Mouse (Mus musculus) limb, embryonic 15.5 days (tissue): ENCODE measurements around the gene Tpk1. TPM values are rescaled to one million over a fixed set of nuclear protein-coding genes. Genes with fewer than 3 reads are reported as not detected.

Source experiments
- ATAC-seq: fragments of 200-750 bp; cut with Nextera tagmentation; 2 replicates; pipeline ENCODE4 v1.8.0; 2017; ENCODE audit warnings: low read depth, moderate TSS enrichment; ENCODE audit not compliant: insufficient number of reproducible peaks, low FRiP score, low TSS enrichment
- H3K27ac ChIP-seq: fragments of 300-500 bp; sonication (generic); 2 replicates; pipeline ENCODE4 v1.5.1; 2015; ENCODE audit warnings: moderate library complexity, mild to moderate bottlenecking, inconsistent platforms
- H3K27me3 ChIP-seq: fragments of 300-500 bp; sonication (generic); 2 replicates; pipeline ENCODE4 v1.6.1; 2015; ENCODE audit warnings: inconsistent platforms
- H3K36me3 ChIP-seq: fragments of 300-500 bp; sonication (generic); 2 replicates; pipeline ENCODE4 v1.6.1; 2015; ENCODE audit warnings: inconsistent platforms
- H3K4me1 ChIP-seq: fragments of 300-500 bp; sonication (generic); 2 replicates; pipeline ENCODE4 v1.6.1; 2015; ENCODE audit warnings: inconsistent platforms
- H3K4me2 ChIP-seq: fragments of 300-500 bp; sonication (generic); 2 replicates; pipeline ENCODE4 v1.6.1; 2015; ENCODE audit warnings: mild to moderate bottlenecking, inconsistent platforms
- H3K4me3 ChIP-seq: fragments of 300-500 bp; sonication (generic); 2 replicates; pipeline ENCODE4 v1.5.1; 2015; ENCODE audit warnings: mild to moderate bottlenecking, inconsistent platforms
- H3K9ac ChIP-seq: fragments of 300-500 bp; sonication (generic); 2 replicates; pipeline ENCODE4 v1.6.1; 2015; ENCODE audit warnings: inconsistent platforms
- H3K9me3 ChIP-seq: fragments of 300-500 bp; sonication (generic); 2 replicates; pipeline ENCODE4 v1.6.1; 2016; ENCODE audit warnings: inconsistent platforms
- WGBS: fragments of 180-500 bp; shearing (Covaris S2); methylation state at CpG from one replicate; pipeline ENCODE4 v1.1.7; 2015; 5-methylcytosine and 5-hydroxymethylcytosine counted together
- polyA plus RNA-seq: library from polyadenylated mRNA; unstranded; fragments of >200 nt; fragmentation: Nextera tagmentation; extraction: Ambion mirVana; gene quantifications from 2 replicates; pipeline ENCODE4 v1.2.1, GENCODE M21; 2015

The Tpk1 gene
- polyA plus RNA-seq, 1 experiment from 2014 or later = 9.2 TPM

GRCm38 (mm10) chr6:43462189-43462848 lies 203.8 kb downstream of the Tpk1 start:
- no peaks in the 10 kb centered on the region for H3K27me3 ChIP-seq
- H3K27ac ChIP-seq = no peak overlapping the region
- no peak overlapping the region for H3K9ac ChIP-seq
- no peak overlapping the region for H3K4me2 ChIP-seq
- no peaks in the 10 kb centered on the region for H3K36me3 ChIP-seq
- no peaks in the 10 kb centered on the region for H3K4me1 ChIP-seq
- no peaks in the 10 kb centered on the region for H3K9me3 ChIP-seq
- no peak overlapping the region for H3K4me3 ChIP-seq
- ATAC-seq = no peak
- WGBS = 76% methylated on average over 2 of the region's 2 CpGs

- H3K4me1 ChIP-seq = no peaks in the 10 kb centered on the region
- H3K27me3 ChIP-seq = no peaks in the 10 kb centered on the region
- no peaks in the 10 kb centered on the region for H3K36me3 ChIP-seq
- no peak overlapping the region for H3K4me3 ChIP-seq
- no peak overlapping the region for H3K9ac ChIP-seq
- H3K27ac ChIP-seq = no peak overlapping the region
- no peaks in the 10 kb centered on the region for H3K9me3 ChIP-seq
- no peak for ATAC-seq
- 58% methylated on average over 2 of the region's 2 CpGs for WGBS
- H3K4me2 ChIP-seq = no peak overlapping the region
Measured at GRCm38 (mm10) chr6:43459082-43459481, 207.0 kb downstream of the Tpk1 start.

- Histone ChIP-seq H3K36me3 (no peaks in the 10 kb centered on the region), H3K4me2 (no peak overlapping the region), H3K4me3 (no peak overlapping the region), H3K4me1 (no peaks in the 10 kb centered on the region), H3K9me3 (no peaks in the 10 kb centered on the region), H3K27ac (no peak overlapping the region), H3K9ac (no peak overlapping the region), H3K27me3 (no peaks in the 10 kb centered on the region)
- no peak for ATAC-seq
- 79% methylated on average over 2 of the region's 2 CpGs for WGBS
Measured at GRCm38 (mm10) chr6:43457989-43458388, 208.1 kb downstream of the Tpk1 start.

GRCm38 (mm10) chr6:43449498-43449897 lies 216.6 kb downstream of the Tpk1 start:
- Histone ChIP-seq H3K9ac (no peak overlapping the region), H3K27ac (no peak overlapping the region), H3K4me3 (no peak overlapping the region), H3K4me1 (no peaks in the 10 kb centered on the region), H3K27me3 (no peaks in the 10 kb centered on the region), H3K9me3 (no peaks in the 10 kb centered on the region), H3K36me3 (no peaks in the 10 kb centered on the region), H3K4me2 (no peak overlapping the region)
- ATAC-seq = no peak
- WGBS = 64% methylated on average over 2 of the region's 2 CpGs

GRCm38 (mm10) chr6:43445856-43446255 lies 220.2 kb downstream of the Tpk1 start:
- ATAC-seq = no peak
- no peak overlapping the region for H3K4me3 ChIP-seq
- no peak overlapping the region for H3K4me2 ChIP-seq
- H3K9ac ChIP-seq = no peak overlapping the region
- no peaks in the 10 kb centered on the region for H3K36me3 ChIP-seq
- WGBS = 92% methylated on average over 2 of the region's 2 CpGs
- H3K9me3 ChIP-seq = no peaks in the 10 kb centered on the region
- H3K27me3 ChIP-seq = no peaks in the 10 kb centered on the region
- H3K4me1 ChIP-seq = no peaks in the 10 kb centered on the region
- no peak overlapping the region for H3K27ac ChIP-seq

- ATAC-seq = no peak
- Histone ChIP-seq H3K4me2 (no peak overlapping the region), H3K36me3 (no peaks in the 10 kb centered on the region), H3K9me3 (no peaks in the 10 kb centered on the region), H3K4me3 (no peak overlapping the region), H3K27ac (no peak overlapping the region), H3K27me3 (no peaks in the 10 kb centered on the region), H3K9ac (no peak overlapping the region), H3K4me1 (no peaks in the 10 kb centered on the region)
- WGBS = 86% methylated on average over 3 of the region's 3 CpGs
Measured at GRCm38 (mm10) chr6:43442191-43442590, 223.9 kb downstream of the Tpk1 start.

- H3K9me3 ChIP-seq = no peaks in the 10 kb centered on the region
- H3K27ac ChIP-seq = no peak overlapping the region
- WGBS = 70% methylated on average over 2 of the region's 2 CpGs
- no peaks in the 10 kb centered on the region for H3K36me3 ChIP-seq
- no peak overlapping the region for H3K4me2 ChIP-seq
- no peak for ATAC-seq
- H3K4me1 ChIP-seq = no peaks in the 10 kb centered on the region
- no peaks in the 10 kb centered on the region for H3K27me3 ChIP-seq
- H3K4me3 ChIP-seq = no peak overlapping the region
- no peak overlapping the region for H3K9ac ChIP-seq
Measured at GRCm38 (mm10) chr6:43435987-43436541, 230.0 kb downstream of the Tpk1 start.

GRCm38 (mm10) chr6:43434365-43434764 lies 231.7 kb downstream of the Tpk1 start:
- ATAC-seq = no peak
- no peak overlapping the region for H3K4me3 ChIP-seq
- H3K27ac ChIP-seq = no peak overlapping the region
- H3K27me3 ChIP-seq = no peaks in the 10 kb centered on the region
- no peaks in the 10 kb centered on the region for H3K9me3 ChIP-seq
- H3K36me3 ChIP-seq = no peaks in the 10 kb centered on the region
- WGBS = 91% methylated on average over 1 of the region's 1 CpGs
- H3K9ac ChIP-seq = no peak overlapping the region
- H3K4me2 ChIP-seq = no peak overlapping the region
- no peaks in the 10 kb centered on the region for H3K4me1 ChIP-seq

GRCm38 (mm10) chr6:43424978-43425377 lies 241.1 kb downstream of the Tpk1 start:
- H3K9me3 ChIP-seq = no peaks in the 10 kb centered on the region
- H3K4me2 ChIP-seq = no peak overlapping the region
- H3K27ac ChIP-seq = no peak overlapping the region
- ATAC-seq = no peak
- H3K36me3 ChIP-seq = no peaks in the 10 kb centered on the region
- H3K9ac ChIP-seq = no peak overlapping the region
- no peaks in the 10 kb centered on the region for H3K4me1 ChIP-seq
- no peak overlapping the region for H3K4me3 ChIP-seq
- 52% methylated on average over 4 of the region's 4 CpGs for WGBS
- no peaks in the 10 kb centered on the region for H3K27me3 ChIP-seq

- no peak overlapping the region for H3K4me2 ChIP-seq
- no peaks in the 10 kb centered on the region for H3K27me3 ChIP-seq
- H3K4me1 ChIP-seq = no peaks in the 10 kb centered on the region
- no peak overlapping the region for H3K4me3 ChIP-seq
- WGBS = 54% methylated on average over 7 of the region's 7 CpGs
- H3K9me3 ChIP-seq = no peaks in the 10 kb centered on the region
- H3K36me3 ChIP-seq = no peaks in the 10 kb centered on the region
- no peak for ATAC-seq
- no peak overlapping the region for H3K9ac ChIP-seq
- H3K27ac ChIP-seq = no peak overlapping the region
Measured at GRCm38 (mm10) chr6:43420358-43420979, 245.6 kb downstream of the Tpk1 start.

- Histone ChIP-seq H3K36me3 (no peaks in the 10 kb centered on the region), H3K27me3 (no peaks in the 10 kb centered on the region), H3K9me3 (no peaks in the 10 kb centered on the region), H3K9ac (no peak overlapping the region), H3K27ac (no peak overlapping the region), H3K4me2 (no peak overlapping the region), H3K4me1 (no peaks in the 10 kb centered on the region), H3K4me3 (no peak overlapping the region)
- WGBS = 89% methylated on average over 1 of the region's 1 CpGs
- ATAC-seq = no peak
Measured at GRCm38 (mm10) chr6:43408949-43409348, 257.1 kb downstream of the Tpk1 start.

GRCm38 (mm10) chr6:43403076-43403475 lies 263.0 kb downstream of the Tpk1 start:
- no peak overlapping the region for H3K27ac ChIP-seq
- H3K4me3 ChIP-seq = no peak overlapping the region
- no peak for ATAC-seq
- H3K9ac ChIP-seq = no peak overlapping the region
- WGBS = 83% methylated on average over 3 of the region's 3 CpGs
- no peaks in the 10 kb centered on the region for H3K27me3 ChIP-seq
- no peaks in the 10 kb centered on the region for H3K9me3 ChIP-seq
- no peak overlapping the region for H3K4me2 ChIP-seq
- no peaks in the 10 kb centered on the region for H3K36me3 ChIP-seq
- no peaks in the 10 kb centered on the region for H3K4me1 ChIP-seq
